In the genomic region with DNA sequence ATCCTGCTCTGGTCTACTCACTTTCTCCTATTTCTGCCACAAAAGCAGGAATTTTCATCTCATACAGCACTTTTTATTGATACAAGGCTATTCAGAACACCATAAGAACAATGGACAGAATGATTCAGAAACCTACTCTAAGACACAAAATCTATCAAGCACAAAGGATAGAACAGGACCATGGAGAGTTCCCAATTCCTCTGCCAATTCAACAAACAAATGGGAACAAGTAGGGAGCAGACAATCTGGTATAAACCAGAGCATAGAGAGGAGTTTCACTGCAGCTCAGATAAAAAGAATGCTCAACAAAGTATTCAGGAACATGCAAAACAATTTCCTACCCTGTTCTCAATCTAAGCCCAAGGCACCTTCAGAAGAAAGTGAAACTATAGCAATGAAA, we compare ENCODE assay signal across 14 mouse cellular contexts.
DNase-seq lines count a peak whose midpoint lies in the region; ATAC-seq and TF ChIP-seq lines count a peak whose summit lies in the region.
"Had no signal": no experiment of that assay in that cellular context is flagged by ENCODE, and none has a peak within 500 bp of the region (broad histone marks: within the 10 kb centered on the region; RNA-seq: fewer than 3 reads in every experiment).

No protein-coding gene starts in this region.

- H3K4me3 ChIP-seq in heart, postnatal 0 days (ENCODE audit: low read depth, low read length), result no peak overlapping the region
- H3K4me3 ChIP-seq in lung, postnatal 0 days (ENCODE audit: low read depth, low read length), result no peak overlapping the region
- H3K4me3 ChIP-seq: embryonic facial prominence, embryonic 13.5 days; heart, embryonic 13.5 days; intestine, embryonic 15.5 days; liver, embryonic 15.5 days had no signal

- H3K4me2 ChIP-seq in heart, postnatal 0 days (ENCODE audit: low read depth, low read length), result no peak overlapping the region
- H3K4me2 ChIP-seq in lung, postnatal 0 days (replicated peaks; ENCODE audit: low read depth, low read length), result no peak overlapping the region
- H3K4me2 ChIP-seq: embryonic facial prominence, embryonic 13.5 days; heart, embryonic 13.5 days; intestine, embryonic 15.5 days; liver, embryonic 15.5 days had no signal

- no peaks in the 10 kb centered on the region for H3K9me3 ChIP-seq in heart, postnatal 0 days (replicated peaks; ENCODE audit: control insufficient read depth, low read length)
- H3K9me3 ChIP-seq in lung, postnatal 0 days (ENCODE audit: low read length), result no peaks in the 10 kb centered on the region
- H3K9me3 ChIP-seq: embryonic facial prominence, embryonic 13.5 days; heart, embryonic 13.5 days; intestine, embryonic 15.5 days; liver, embryonic 15.5 days had no signal

- no peak overlapping the region for H3K9ac ChIP-seq in heart, postnatal 0 days (replicated peaks; ENCODE audit: low read depth, low read length)
- no peak overlapping the region for H3K9ac ChIP-seq in lung, postnatal 0 days (replicated peaks; ENCODE audit: low read depth)
- H3K9ac ChIP-seq: embryonic facial prominence, embryonic 13.5 days; heart, embryonic 13.5 days; intestine, embryonic 15.5 days; liver, embryonic 15.5 days had no signal

- no peak for ATAC-seq in heart, postnatal 0 days (ENCODE audit: insufficient read depth, low read depth)
- no peak for ATAC-seq in lung, postnatal 0 days
- ATAC-seq: CD4-positive, CD25-positive, alpha-beta regulatory T cell, adult 4 months; intestine, embryonic 15.5 days had no signal

- DNase-seq in heart, postnatal 0 days (ENCODE audit: low spot score), result peak; percentile 19
- DNase-seq in heart, adult 9 months (ENCODE audit: low spot score in 2 of 2), result no peak
- peak; percentile 45 for DNase-seq in lung, postnatal 0 days (ENCODE audit: low spot score)
- DNase-seq in lung, postnatal 25 days (ENCODE audit: low spot score), result no peak
- DNase-seq in adipocyte (ENCODE audit: low spot score) (peak; percentile 88), MN1 (ENCODE audit: low spot score) (no peak)
- peak; percentile 13 for DNase-seq in retina, embryonic 14.5 days (ENCODE audit: low spot score)
- no peak for DNase-seq in urinary bladder, postnatal 36 days (ENCODE audit: low spot score in 2 of 2)
- DNase-seq: thymus, adult 2 months had no signal

- no peak overlapping the region for H3K27ac ChIP-seq in heart, postnatal 0 days (ENCODE audit: low read depth)
- no peak overlapping the region for H3K27ac ChIP-seq in lung, postnatal 0 days (ENCODE audit: low read length)
- H3K27ac ChIP-seq: embryonic facial prominence, embryonic 13.5 days; heart, embryonic 13.5 days; intestine, embryonic 15.5 days; liver, embryonic 15.5 days had no signal

- H3K4me1 ChIP-seq in heart, postnatal 0 days (ENCODE audit: control insufficient read depth, insufficient read depth), result no peaks in the 10 kb centered on the region
- H3K4me1 ChIP-seq in lung, postnatal 0 days (ENCODE audit: insufficient read depth, low read depth, low read length), result no peaks in the 10 kb centered on the region
- H3K4me1 ChIP-seq: embryonic facial prominence, embryonic 13.5 days; heart, embryonic 13.5 days; intestine, embryonic 15.5 days; liver, embryonic 15.5 days had no signal

- H3K36me3 ChIP-seq in heart, postnatal 0 days (replicated peaks; ENCODE audit: control insufficient read depth, insufficient read depth, low read length), result no peaks in the 10 kb centered on the region
- H3K36me3 ChIP-seq in lung, postnatal 0 days (ENCODE audit: insufficient read depth, low read length), result no peaks in the 10 kb centered on the region
- H3K36me3 ChIP-seq: embryonic facial prominence, embryonic 13.5 days; heart, embryonic 13.5 days; intestine, embryonic 15.5 days; liver, embryonic 15.5 days had no signal

- no peak for TF ChIP-seq EP300 in heart, postnatal 0 days (IDR thresholded peaks at IDR 0.05; ENCODE audit: low read depth)
- no peak for TF ChIP-seq EP300 in lung, postnatal 0 days (IDR thresholded peaks at IDR 0.05)

- no peak for TF ChIP-seq CTCF in heart, postnatal 0 days (IDR thresholded peaks at IDR 0.05; ENCODE audit: low read depth)
- no peak for TF ChIP-seq CTCF in lung, postnatal 0 days (IDR thresholded peaks at IDR 0.05)

- H3K27me3 ChIP-seq in heart, postnatal 0 days (ENCODE audit: control insufficient read depth, insufficient read depth, low read length), result no peaks in the 10 kb centered on the region
- no peaks in the 10 kb centered on the region for H3K27me3 ChIP-seq in lung, postnatal 0 days (replicated peaks; ENCODE audit: insufficient read depth, low read length)
- H3K27me3 ChIP-seq: embryonic facial prominence, embryonic 13.5 days; heart, embryonic 13.5 days; intestine, embryonic 15.5 days; liver, embryonic 15.5 days had no signal

Comparison
In these comparisons a context has a peak if more than half of its experiments do, and no peak if none do; other contexts are left out.
1. DNase-seq: peak in heart, postnatal 0 days (single experiment), lung, postnatal 0 days (single experiment), adipocyte (single experiment) and retina, embryonic 14.5 days (single experiment); none in heart, adult 9 months (0 of 2), lung, postnatal 25 days (single experiment), MN1 (single experiment) and urinary bladder, postnatal 36 days (0 of 2).